Mouse (Mus musculus): Measurements from ENCODE around the gene Babam2. TPM values are rescaled to one million over a fixed set of nuclear protein-coding genes. Genes with fewer than 3 reads are reported as not detected.
A peak's percentile ranks its signal among the peaks of the same experiment; 100 is the strongest.

Gene Babam2
- polyA plus RNA-seq, 1 experiment from 2014 or later, result 53.2 TPM

DNA sequence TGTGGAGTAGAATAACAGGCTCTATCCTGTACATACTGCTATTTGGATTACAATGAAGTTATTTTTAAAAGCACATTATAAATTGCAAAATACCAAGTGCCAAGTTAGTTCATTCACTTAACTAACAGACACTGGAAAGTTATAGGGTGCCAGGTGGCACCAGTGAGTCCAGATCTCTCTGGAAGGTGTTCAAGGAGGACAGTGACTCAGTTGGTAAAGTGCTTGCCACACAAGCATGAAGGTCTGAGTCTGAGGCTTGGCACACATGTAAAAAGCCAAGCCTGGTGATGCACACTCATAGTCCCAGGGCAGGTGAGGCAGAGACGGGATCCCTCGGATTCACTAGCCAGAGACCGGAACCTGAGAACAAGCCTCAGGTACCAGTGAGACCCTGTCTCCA lies 375.4 kb downstream of the Babam2 start:
- WGBS, result 99% methylated on average over 3 of the region's 3 CpGs
- Histone ChIP-seq H3K9ac (no peak overlapping the region), H3K4me3 (no peak overlapping the region), H3K36me3 (replicated peaks) (no peaks in the 10 kb centered on the region), H3K4me2 (no peak overlapping the region), H3K27ac (no peak overlapping the region), H3K9me3 (no peaks in the 10 kb centered on the region), H3K27me3 (replicated peaks) (no peaks in the 10 kb centered on the region), H3K4me1 (no peaks in the 10 kb centered on the region)
- ATAC-seq (replicated peaks), result no peak

DNA sequence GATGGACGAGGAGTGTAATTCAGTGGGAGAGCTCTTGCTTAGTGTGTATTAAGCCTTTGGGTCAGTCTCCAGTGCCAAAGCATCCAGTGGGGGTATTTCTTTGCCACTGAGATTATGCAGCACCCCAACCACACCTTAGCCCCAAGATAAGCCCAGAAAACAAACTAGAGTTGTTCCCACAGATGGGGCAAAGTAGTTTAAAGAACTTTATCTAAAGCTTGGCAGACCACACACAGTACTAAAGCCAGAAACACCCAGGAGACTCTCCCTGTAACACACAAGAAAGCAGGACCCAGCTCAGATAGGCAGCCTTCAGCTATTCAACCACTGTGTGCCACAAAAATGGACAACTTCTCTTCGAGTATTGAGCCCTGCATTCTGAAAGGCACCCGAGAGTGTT lies 376.6 kb downstream of the Babam2 start:
- Histone ChIP-seq H3K4me2 (no peak overlapping the region), H3K4me1 (no peaks in the 10 kb centered on the region), H3K9ac (no peak overlapping the region), H3K4me3 (no peak overlapping the region), H3K27me3 (replicated peaks) (no peaks in the 10 kb centered on the region), H3K27ac (no peak overlapping the region), H3K9me3 (no peaks in the 10 kb centered on the region), H3K36me3 (replicated peaks) (no peaks in the 10 kb centered on the region)
- WGBS, result 90% methylated on average over 3 of the region's 3 CpGs
- no peak for ATAC-seq (replicated peaks)

DNA sequence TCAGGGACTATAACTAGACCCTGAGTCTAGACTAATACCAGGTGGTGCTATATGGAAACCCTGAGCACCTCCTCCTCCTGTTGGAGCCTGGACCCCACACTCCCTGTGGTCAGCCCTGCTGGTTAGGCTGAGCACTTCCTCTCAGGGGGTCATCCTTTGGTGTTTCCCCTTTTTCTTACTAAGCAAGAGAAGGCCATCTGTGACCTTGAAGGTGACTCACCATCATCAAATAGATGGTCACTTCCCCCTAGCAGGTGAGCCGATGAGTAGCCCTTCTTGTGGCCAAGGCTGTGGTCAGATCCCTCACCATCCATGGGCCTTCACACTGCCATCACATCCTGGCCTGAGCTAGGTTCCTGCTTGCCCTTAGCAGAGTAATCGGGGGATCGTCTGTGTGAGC lies 379.7 kb downstream of the Babam2 start:
- no peak for ATAC-seq (replicated peaks)
- WGBS, result 92% methylated on average over 3 of the region's 3 CpGs
- Histone ChIP-seq H3K27me3 (replicated peaks) (no peaks in the 10 kb centered on the region), H3K27ac (no peak overlapping the region), H3K4me3 (no peak overlapping the region), H3K9me3 (no peaks in the 10 kb centered on the region), H3K9ac (no peak overlapping the region), H3K4me1 (peaks cover 9% of the 10 kb centered on the region; the same call in 1 of the 2 replicates), H3K36me3 (replicated peaks) (no peaks in the 10 kb centered on the region), H3K4me2 (no peak overlapping the region)

DNA sequence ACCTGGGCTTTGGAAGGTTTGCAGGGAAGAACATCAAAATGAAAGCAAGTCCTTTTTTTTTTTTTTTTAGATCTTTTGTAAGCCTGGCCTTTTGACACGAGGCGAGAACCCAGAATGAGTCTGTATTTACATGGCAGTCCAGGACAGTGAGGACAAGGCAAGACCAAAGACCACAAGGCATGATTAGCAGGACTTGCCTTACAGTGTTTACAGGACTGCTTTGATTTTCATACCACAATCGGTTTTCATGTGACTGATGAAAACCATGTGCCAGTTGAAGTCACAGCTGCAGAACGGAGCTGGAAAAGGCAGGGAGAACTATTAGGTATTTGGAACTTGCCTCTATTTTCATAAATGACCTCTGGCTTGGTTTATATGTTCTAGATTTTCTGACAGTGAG lies 381.5 kb downstream of the Babam2 start:
- no peak for ATAC-seq (replicated peaks)
- Histone ChIP-seq H3K9me3 (no peaks in the 10 kb centered on the region), H3K4me1 (peaks cover 9% of the 10 kb centered on the region; the same call in 1 of the 2 replicates), H3K27me3 (replicated peaks) (no peaks in the 10 kb centered on the region), H3K9ac (no peak overlapping the region), H3K36me3 (replicated peaks) (no peaks in the 10 kb centered on the region), H3K4me3 (no peak overlapping the region), H3K27ac (no peak overlapping the region), H3K4me2 (no peak overlapping the region)
- WGBS, result 82% methylated on average over 4 of the region's 4 CpGs

DNA sequence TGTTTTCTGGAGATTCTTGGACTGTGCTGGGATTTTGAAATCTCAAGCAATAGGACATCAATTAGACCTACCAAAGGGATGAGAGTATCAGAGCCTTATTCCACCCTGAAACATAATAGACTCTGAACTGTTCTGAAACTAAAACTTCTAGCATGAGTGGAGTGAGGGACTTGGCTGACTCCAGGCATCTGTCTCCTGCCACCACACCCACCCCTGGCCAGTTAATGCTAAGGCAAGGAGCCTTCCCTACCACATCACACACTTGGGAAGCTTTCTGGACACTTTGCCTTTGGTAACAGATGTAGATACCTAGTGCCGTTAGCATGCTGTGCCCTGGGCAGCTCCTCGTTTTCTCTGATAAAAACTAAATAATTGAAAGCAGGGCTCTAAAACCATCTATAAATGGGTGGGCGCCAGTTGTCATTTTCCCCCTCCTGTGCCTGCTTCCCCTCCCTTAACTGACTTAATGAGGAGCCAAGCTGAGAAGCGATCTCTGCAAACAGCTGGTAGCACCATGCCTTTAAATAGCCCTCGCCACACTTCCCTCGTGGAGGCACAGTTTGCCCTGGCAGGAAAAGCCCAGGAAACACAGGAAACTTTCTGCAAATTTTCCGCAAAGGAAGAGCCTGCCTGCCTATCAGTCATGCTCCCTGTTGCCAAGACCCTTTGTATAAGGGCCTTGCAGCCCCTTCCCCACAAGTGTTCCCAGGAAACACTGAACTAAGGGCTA lies 383.2 kb downstream of the Babam2 start:
- Histone ChIP-seq H3K36me3 (replicated peaks) (no peaks in the 10 kb centered on the region), H3K27me3 (replicated peaks) (no peaks in the 10 kb centered on the region), H3K9me3 (no peaks in the 10 kb centered on the region), H3K9ac (no peak overlapping the region), H3K4me3 (no peak overlapping the region), H3K27ac (no peak overlapping the region), H3K4me2 (no peak overlapping the region), H3K4me1 (peaks cover 9% of the 10 kb centered on the region; the same call in 1 of the 2 replicates)
- WGBS, result 36% methylated on average over 7 of the region's 7 CpGs
- no peak for ATAC-seq (replicated peaks)

DNA sequence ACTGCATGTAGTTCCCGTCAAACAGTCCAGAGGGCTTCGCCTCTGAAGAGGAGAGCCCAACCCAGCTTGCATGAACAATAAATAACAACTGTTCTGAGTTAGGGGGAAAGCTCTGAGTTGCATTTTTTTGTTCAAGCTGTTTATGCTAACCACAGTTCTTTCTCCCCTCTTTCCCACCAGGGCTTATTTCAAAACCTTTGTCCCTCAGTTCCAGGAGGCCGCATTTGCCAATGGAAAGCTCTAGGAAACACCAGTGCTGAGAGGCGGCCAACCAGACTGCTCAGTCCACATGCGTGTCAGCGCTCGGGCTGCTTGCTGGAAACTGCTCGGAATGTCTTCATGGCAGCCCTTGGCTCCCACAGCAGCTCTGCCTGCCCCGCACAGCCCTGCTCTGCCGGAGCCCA lies 386.9 kb downstream of the Babam2 start:
- H3K36me3 ChIP-seq (replicated peaks), result no peaks in the 10 kb centered on the region
- no peaks in the 10 kb centered on the region for H3K27me3 ChIP-seq (replicated peaks)
- no peak for ATAC-seq (replicated peaks)
- no peaks in the 10 kb centered on the region for H3K9me3 ChIP-seq
- no peak overlapping the region for H3K4me3 ChIP-seq
- 86% methylated on average over 10 of the region's 10 CpGs for WGBS
- no peak overlapping the region for H3K4me2 ChIP-seq
- H3K9ac ChIP-seq, result no peak overlapping the region
- peaks cover 9% of the 10 kb centered on the region; the same call in 1 of the 2 replicates for H3K4me1 ChIP-seq
- no peak overlapping the region for H3K27ac ChIP-seq

DNA sequence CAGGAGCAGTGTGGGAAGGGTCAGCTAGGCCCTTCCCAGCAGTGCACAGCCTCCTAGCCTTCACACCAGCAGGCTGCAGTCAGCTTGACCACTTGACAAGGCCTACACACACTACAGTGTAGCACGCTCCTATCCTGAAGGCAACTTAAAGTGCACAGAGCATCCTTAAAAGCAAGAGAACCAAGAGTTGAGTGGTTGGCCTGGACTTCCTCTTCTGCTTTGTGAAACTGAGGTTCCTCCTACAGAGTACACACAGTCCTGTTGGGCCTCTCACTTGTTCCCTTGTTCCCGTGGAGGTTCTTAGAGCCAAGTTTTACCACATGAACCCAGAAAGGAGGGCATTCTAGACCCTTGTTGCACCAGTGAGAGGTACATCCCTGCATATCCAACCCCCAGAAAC lies 388.1 kb downstream of the Babam2 start:
- Histone ChIP-seq H3K27ac (no peak overlapping the region), H3K4me1 (peaks cover 7% of the 10 kb centered on the region; the same call in 1 of the 2 replicates), H3K27me3 (replicated peaks) (no peaks in the 10 kb centered on the region), H3K4me3 (no peak overlapping the region), H3K4me2 (no peak overlapping the region), H3K9me3 (no peaks in the 10 kb centered on the region), H3K9ac (no peak overlapping the region), H3K36me3 (replicated peaks) (no peaks in the 10 kb centered on the region)
- 92% methylated on average over 2 of the region's 2 CpGs for WGBS
- ATAC-seq (replicated peaks), result no peak

DNA sequence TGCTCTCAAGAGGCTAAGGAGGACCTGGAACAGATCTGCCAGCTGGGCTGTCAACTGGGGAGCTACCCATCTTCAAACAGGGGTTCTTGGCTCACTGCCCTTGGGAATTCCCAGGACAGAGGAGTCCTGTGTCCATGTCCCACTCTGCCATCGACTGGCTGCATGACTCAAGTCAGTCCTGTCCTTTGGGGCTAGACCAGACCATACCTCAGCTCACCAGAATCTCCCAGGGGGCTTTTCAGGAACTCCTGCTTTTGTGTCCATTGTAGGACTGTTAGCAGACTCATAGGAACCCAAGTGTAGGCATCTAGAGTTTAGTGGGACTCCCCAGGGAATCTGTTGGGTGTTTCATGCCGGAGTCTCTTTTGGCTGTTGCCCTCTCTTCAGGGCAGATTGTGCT lies 388.5 kb downstream of the Babam2 start:
- peaks cover 3% of the 10 kb centered on the region; the same call in 1 of the 2 replicates for H3K4me1 ChIP-seq
- ATAC-seq (replicated peaks), result no peak
- no peak overlapping the region for H3K4me2 ChIP-seq
- no peaks in the 10 kb centered on the region for H3K36me3 ChIP-seq (replicated peaks)
- no peaks in the 10 kb centered on the region for H3K9me3 ChIP-seq
- H3K27me3 ChIP-seq (replicated peaks), result no peaks in the 10 kb centered on the region
- 92% methylated on average over 2 of the region's 2 CpGs for WGBS
- no peak overlapping the region for H3K9ac ChIP-seq
- no peak overlapping the region for H3K27ac ChIP-seq
- H3K4me3 ChIP-seq, result no peak overlapping the region

DNA sequence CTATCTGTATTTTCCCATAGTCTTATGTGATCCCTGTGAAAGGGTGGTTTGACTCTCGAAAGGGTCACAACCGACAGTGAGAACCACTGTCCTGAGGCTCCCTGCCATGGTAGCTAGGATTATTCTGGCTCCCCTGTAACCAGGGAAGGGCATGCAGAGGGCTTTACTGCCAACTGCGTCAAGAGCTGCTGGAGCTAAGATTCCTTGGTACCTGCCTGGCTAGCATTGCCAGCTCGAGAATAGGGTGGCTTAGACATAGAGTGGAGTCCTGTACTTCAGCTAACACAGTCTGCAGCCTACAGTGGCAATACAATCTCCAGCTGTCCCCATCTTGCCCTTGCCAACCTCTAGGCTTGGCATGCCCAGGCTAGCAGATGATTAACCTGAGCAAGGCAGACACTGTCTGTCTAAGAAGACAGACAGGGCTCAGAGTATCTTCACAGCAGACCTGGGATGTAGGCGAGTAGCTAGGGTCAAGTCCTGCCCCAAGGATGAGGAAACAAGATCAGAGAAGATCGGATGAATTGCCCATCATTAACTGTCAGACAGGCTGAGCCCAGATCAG lies 389.1 kb downstream of the Babam2 start:
- WGBS, result 91% methylated on average over 6 of the region's 6 CpGs
- Histone ChIP-seq H3K4me1 (no peaks in the 10 kb centered on the region), H3K27ac (no peak overlapping the region)

DNA sequence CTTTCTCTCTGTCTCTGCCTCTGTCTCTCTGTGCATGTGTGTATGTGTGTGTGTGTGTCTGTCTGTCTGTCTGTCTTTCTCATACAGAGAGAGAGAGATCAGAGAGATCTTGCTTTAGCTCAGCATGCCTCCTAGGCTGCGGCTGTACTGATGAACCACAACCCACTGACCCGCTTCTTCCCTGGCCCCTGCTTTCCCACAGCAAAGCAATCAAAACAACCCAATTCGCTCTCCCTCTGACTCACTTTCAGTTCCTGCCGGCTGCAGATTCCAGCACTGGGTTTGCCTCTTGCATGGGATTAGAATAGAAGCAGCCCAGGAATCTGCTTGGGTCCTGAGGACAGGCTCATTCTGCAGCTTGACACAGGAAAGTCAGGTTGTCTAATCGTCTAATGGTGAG lies 392.0 kb downstream of the Babam2 start:
- 62% methylated on average over 5 of the region's 5 CpGs for WGBS
- no peak overlapping the region for H3K27ac ChIP-seq
- no peaks in the 10 kb centered on the region for H3K9me3 ChIP-seq
- no peak overlapping the region for H3K4me3 ChIP-seq
- H3K36me3 ChIP-seq (replicated peaks), result no peaks in the 10 kb centered on the region
- H3K4me1 ChIP-seq, result no peaks in the 10 kb centered on the region
- no peak overlapping the region for H3K4me2 ChIP-seq
- H3K27me3 ChIP-seq (replicated peaks), result no peaks in the 10 kb centered on the region
- no peak overlapping the region for H3K9ac ChIP-seq
- no peak for ATAC-seq (replicated peaks)

More for the DNA sequence above, 389.1 kb downstream of the Babam2 start:
- no peak overlapping the region for H3K4me3 ChIP-seq
- H3K4me2 ChIP-seq, result no peak overlapping the region
- H3K36me3 ChIP-seq (replicated peaks), result no peaks in the 10 kb centered on the region
- ATAC-seq (replicated peaks), result no peak
- H3K27me3 ChIP-seq (replicated peaks), result no peaks in the 10 kb centered on the region
- H3K9me3 ChIP-seq, result no peaks in the 10 kb centered on the region
- H3K9ac ChIP-seq, result no peak overlapping the region

DNA sequence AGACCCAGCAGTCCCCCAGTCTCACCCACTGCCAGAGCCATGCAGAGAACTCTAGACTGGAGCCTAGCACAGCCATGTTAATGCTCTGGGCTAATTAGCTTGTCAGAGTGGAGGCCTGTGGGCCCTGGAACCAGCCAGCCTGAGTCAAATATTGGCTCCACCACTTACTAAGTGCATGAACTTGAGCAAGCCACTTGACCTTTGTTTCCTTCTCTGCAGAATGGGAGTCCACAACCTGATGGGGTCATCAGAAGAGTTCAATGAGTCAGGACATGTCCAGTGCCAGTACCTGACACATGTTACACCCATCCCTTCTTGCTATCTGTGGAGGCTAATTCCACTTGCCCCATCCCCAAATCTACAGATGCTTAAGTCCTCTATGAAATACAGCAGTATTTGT lies 394.8 kb downstream of the Babam2 start:
- H3K27ac ChIP-seq, result no peak overlapping the region
- no peaks in the 10 kb centered on the region for H3K9me3 ChIP-seq
- H3K4me3 ChIP-seq, result no peak overlapping the region
- ATAC-seq (replicated peaks), result no peak
- no peak overlapping the region for H3K9ac ChIP-seq
- H3K4me1 ChIP-seq, result no peaks in the 10 kb centered on the region
- no peaks in the 10 kb centered on the region for H3K36me3 ChIP-seq (replicated peaks)
- H3K4me2 ChIP-seq, result no peak overlapping the region
- no peaks in the 10 kb centered on the region for H3K27me3 ChIP-seq (replicated peaks)

DNA sequence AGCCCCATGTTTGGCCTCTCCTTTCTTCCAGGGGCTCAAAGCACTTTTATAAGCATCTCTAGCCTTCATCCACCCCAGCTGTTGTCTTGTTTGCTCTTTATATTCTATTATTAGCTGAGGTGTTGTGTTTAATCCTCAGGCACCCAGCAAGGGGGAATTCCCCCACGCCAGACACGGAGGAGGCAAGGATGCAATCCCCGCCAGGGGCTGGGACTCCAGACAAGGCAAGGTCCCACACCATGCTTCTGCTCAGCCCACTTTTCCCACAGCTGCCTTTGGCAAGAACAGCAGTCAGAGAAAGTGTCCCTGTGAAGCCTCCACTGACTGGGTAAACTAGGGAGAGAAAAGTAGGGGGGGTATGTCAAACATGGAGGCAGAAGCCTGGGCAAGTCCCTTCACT lies 401.2 kb downstream of the Babam2 start:
- H3K27me3 ChIP-seq (replicated peaks), result no peaks in the 10 kb centered on the region
- no peak overlapping the region for H3K9ac ChIP-seq
- no peaks in the 10 kb centered on the region for H3K36me3 ChIP-seq (replicated peaks)
- peaks cover 6% of the 10 kb centered on the region; the same call in 1 of the 2 replicates for H3K4me1 ChIP-seq
- no peak overlapping the region for H3K4me3 ChIP-seq
- ATAC-seq (replicated peaks), result no peak
- no peak overlapping the region for H3K4me2 ChIP-seq
- 72% methylated on average over 3 of the region's 3 CpGs for WGBS
- no peak overlapping the region for H3K27ac ChIP-seq
- H3K9me3 ChIP-seq, result no peaks in the 10 kb centered on the region

DNA sequence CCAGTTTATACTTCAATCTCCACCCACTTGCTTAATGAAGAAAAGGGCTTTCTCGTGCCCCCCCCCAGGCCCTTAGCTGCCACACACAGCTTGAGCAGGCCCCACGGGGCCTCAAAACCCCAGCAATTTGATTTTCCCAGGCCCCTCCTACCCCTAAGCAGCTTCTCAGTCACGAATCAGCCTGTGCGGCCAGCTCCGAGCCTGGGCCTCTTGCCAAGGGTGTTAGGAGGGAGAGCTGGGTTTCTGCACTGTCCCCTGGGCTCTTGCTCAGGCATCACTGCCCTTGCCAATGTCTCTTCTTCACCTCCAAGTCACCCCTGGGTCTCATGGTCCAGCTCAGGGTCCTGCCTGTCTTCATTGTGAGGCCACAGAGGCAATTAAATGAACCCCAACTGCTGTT lies 405.0 kb downstream of the Babam2 start:
- H3K4me2 ChIP-seq, result no peak overlapping the region
- no peak overlapping the region for H3K9ac ChIP-seq
- no peaks in the 10 kb centered on the region for H3K36me3 ChIP-seq (replicated peaks)
- ATAC-seq (replicated peaks), result peak; percentile 50; the same call in 1 of the 2 replicates
- peak overlapping the region; percentile 8; the same call in 1 of the 2 replicates for H3K27ac ChIP-seq
- no peaks in the 10 kb centered on the region for H3K9me3 ChIP-seq
- peaks cover 6% of the 10 kb centered on the region; the same call in 1 of the 2 replicates for H3K4me1 ChIP-seq
- H3K4me3 ChIP-seq, result no peak overlapping the region
- WGBS, result 34% methylated on average over 5 of the region's 5 CpGs
- no peaks in the 10 kb centered on the region for H3K27me3 ChIP-seq (replicated peaks)
